Mouse (Mus musculus) heart, adult 2 months (tissue): Measurements from ENCODE around the gene Adgrf1.

Experiments used
- CTCF ChIP-seq: fragments of 200-600 bp; IDR thresholded peaks from 2 replicates; pipeline ENCODE4 v1.8.1; 2022; ENCODE audit warnings: antibody characterized with exemption, mild to moderate bottlenecking, moderate library complexity
- EP300 ChIP-seq: fragments of 200-500 bp; IDR thresholded peaks from 2 replicates; pipeline ENCODE4 v1.6.1; 2011; ENCODE audit warnings: low read depth, low read length, control low read depth; ENCODE audit not compliant: insufficient read depth
- POLR2A ChIP-seq: fragments of 200-500 bp; IDR thresholded peaks from 2 replicates; pipeline ENCODE4 v1.6.1; 2011; ENCODE audit warnings: mild to moderate bottlenecking, low read depth, low read length, control low read depth; ENCODE audit not compliant: insufficient read depth

DNA sequence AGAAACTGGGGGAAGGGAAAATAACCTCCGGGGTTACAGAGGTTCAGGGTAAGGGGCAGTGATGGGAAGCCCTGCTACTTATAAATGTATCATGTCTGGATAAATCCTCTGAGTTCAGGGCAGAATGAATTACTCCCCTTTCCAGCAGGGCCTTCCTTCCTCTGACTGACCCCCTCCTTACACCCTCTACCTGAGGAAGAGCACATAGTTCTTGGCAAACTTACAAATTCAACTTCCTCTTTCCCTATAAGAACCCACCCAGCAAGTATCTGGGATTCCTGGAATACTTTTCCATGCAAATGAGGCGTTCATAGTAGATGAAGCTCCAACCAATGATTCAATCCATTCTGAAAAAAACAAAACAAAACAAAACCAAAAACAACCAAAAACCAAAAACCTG lies 67.5 kb downstream of the Adgrf1 start:
- TF ChIP-seq CTCF (no peak), EP300 (no peak), POLR2A (no peak)
